Mouse (Mus musculus) kidney, postnatal 4 days (tissue): ENCODE measurements around the gene Sec24d.

Source experiments
- DNase-seq, 2 experiments: peaks; one replicate each; pipeline ENCODE4 v3.0.0; 2021; ENCODE audit warnings: mixed read lengths in 2 of 2

Sec24d gene

DNA sequence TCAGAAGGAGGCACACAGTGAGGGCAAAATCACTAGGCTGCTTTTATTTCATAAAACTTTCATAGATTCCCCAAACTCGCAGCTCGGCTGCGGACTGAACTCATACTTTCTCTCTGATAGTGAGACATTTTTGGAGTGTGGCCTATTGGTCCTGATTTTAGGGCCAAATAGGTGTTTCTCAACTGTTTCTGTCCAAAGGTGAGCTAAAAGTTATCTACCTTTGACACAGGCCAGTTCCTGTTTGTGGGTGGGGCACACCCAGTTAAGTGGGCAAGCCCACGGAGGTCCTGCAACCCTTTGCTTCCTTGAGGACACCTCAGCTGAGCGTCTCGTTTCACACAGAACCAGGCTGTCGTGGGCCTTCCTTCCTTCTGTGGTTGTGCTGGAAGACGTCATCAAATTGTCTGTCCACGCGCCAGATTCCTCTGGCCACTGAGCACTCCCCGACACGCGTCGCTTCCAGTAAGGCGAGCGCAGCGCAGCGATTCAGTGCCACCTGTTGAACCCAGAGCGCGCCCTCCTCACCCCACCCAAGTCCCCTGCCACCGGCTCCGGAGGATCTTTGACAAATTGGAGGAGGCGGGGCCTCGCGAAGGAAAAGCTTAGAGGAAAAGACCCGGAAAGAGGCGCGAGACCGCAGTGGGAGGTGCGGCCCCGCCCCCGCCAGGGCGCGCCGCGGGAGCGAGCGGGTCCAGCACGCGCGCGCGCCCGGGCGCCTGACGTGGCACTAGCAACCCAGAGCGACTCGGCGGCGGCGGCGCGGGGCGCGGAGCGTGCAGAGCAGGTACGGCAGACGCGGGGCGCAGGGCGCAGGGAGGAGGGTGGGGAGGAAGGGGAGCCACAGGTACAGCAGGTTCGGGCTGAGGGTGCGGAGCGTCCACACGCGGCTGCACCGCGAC, at the start of gene Sec24d:
Gene Sec24d, plus strand, starts transcription at position 703 of the 899 bp plus-strand sequence.
- peak; percentile 88 to 93 for DNase-seq

GRCm38 (mm10) chr3:123218646-123219045, 48.6 kb upstream of the Sec24d start:
- DNase-seq = no peak

GRCm38 (mm10) chr3:123227276-123227675, 40.0 kb upstream of the Sec24d start:
- DNase-seq = no peak

DNA sequence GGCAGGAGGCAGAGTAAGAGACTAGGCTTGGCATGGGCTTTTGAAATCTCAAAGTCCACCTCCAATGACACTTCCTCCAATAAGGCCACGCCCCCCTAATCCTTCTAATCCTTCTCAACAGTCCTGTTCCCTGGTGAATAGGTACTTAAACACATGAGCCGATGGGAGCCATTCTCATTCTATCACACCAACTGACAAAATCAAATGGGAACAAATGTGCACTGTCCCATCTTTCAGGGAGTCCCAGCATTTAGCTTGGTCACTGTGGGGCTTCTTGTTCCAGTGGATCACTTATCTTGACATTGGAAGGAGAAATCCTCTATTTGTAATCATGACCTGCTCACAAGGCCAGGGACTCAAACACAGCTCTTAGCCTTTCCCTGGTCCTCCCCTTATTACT, 35.6 kb upstream of the Sec24d start:
- no peak for DNase-seq

GRCm38 (mm10) chr3:123234191-123234836, 32.9 kb upstream of the Sec24d start:
- DNase-seq = peak; percentile 26 to 38

DNA sequence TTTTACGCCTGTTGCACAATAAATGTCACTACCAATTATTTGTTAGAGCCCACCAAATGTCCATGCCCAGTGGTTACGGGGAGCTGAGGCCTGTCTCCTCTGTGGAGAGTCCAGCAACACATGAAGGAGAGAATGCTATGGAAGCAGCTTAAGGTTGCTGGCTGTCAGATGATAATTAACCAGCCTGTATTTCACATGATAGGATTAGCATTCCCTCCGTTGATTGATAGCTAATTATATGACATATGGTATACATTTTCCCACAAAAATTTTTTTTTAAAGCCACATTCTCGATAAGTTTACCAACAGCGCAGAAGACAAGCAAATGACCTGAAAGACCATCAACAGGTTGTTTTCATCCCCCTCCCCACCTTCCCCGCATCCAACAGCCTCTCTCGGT, 31.8 kb upstream of the Sec24d start:
- no peak for DNase-seq

- DNase-seq = peak; percentile 69 to 73
Measured at GRCm38 (mm10) chr3:123235921-123236320, 31.3 kb upstream of the Sec24d start, which contains the start of gene Synpo2. Gene Synpo2 (minus strand): TSS chr3:123236149.

DNA sequence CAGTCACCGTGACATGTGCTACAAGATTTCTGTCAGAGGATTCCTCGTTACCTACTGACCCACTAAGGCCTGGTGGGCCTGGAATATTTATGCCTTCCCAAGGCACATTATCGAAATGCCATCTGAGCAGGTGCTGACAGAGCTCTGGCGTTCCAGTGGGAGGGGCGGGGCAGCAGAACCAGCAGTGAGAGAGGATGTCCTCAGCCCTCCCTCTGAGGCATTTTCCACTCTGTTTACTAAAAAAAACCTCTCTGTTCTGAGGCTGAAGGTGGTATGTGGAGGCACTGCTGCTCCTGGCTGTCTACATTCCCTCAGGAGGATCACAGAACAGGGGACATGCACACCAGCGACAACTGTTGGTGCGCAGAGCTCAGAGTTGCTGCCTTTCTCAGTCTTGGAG, 30.2 kb upstream of the Sec24d start:
- DNase-seq = peak; percentile 13 to 25

DNA sequence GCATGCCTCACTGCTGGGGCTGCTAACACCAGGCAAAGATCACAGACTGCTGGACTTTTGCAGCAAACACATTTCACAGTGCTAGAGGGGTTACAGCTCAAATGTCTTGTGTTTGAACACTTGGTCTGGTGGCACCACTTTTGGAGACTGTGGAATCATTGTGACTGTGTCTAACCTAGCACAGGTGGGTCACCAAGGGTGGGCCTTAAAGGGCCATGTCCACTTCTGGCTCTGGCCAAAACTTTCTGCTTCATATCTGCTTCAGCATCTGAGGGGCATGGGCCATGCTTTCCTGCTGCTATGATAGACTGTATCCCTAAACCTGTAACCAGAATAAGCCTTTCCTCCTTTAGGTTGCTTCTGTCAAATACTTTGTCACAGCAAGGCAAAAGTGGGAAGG, 29.8 kb upstream of the Sec24d start:
- no peak for DNase-seq

DNA sequence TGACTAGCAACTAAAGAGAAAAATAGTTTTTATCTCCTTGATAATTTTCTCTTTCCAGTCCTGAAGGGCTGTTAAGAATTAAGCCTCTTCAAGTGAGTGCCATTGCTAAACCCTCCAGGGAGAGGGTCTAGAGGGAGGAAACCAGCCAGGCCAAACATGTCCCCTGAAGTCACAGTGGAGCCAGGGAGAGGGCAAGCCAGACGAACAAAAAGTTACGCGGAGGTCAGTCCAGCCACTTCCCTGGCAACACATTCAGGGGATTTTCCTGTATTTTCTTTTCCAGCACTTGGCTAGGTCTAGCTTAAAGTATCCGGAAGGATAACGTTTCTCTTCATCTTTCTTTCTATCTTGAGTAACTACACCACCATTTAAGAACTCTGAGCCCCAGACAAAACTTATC, 22.9 kb upstream of the Sec24d start:
- DNase-seq = no peak

DNA sequence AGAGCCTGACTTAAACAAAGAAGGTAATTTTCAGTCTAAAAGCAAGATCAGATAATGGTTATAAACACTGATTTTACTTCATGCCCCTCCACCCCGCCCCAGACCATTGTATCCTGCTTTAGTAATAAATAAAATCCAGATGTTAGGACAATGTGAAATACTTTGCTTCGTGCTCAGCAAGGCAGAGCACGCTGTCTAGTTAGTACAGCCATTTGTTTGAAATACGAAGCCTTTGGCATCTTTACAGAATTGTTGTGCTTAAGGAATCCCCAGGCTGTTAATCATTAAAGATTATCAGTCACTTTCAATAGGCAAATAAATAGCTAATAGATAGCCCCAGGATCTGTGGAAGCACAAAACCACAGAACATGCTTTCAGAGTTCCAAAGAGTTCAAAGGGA, 21.6 kb upstream of the Sec24d start:
- no peak for DNase-seq

GRCm38 (mm10) chr3:123256181-123257101, 10.8 kb upstream of the Sec24d start:
- no peak for DNase-seq

GRCm38 (mm10) chr3:123258709-123259108, 8.5 kb upstream of the Sec24d start:
- no peak for DNase-seq

- DNase-seq = peak; percentile 40 to 55
Measured at GRCm38 (mm10) chr3:123264706-123265105, 2.5 kb upstream of the Sec24d start.

DNA sequence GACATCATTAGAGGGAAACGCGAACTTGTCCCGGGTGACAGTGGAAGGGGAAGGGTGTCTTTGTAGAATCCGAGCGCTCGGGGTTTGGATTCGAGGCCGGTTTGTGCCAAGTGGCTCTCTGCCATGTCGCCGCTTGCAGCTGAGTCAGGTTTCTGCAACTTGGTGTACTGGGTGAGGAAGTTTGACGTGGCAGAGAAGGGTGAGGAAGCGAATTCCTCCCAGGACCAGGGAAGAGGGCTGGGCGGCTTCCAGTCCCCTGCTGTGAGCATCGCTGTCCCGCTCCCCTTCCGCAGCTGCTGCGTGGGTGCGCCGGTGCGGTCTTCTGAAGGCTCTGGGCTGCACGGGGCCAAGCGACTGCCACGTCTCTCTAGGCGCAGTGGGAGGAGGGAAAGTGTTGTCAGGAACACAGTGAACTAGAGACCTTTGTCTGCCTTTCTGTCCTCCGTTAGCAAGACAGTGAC, 516 bp downstream of the Sec24d start:
- peak; percentile 64 to 74 for DNase-seq

DNA sequence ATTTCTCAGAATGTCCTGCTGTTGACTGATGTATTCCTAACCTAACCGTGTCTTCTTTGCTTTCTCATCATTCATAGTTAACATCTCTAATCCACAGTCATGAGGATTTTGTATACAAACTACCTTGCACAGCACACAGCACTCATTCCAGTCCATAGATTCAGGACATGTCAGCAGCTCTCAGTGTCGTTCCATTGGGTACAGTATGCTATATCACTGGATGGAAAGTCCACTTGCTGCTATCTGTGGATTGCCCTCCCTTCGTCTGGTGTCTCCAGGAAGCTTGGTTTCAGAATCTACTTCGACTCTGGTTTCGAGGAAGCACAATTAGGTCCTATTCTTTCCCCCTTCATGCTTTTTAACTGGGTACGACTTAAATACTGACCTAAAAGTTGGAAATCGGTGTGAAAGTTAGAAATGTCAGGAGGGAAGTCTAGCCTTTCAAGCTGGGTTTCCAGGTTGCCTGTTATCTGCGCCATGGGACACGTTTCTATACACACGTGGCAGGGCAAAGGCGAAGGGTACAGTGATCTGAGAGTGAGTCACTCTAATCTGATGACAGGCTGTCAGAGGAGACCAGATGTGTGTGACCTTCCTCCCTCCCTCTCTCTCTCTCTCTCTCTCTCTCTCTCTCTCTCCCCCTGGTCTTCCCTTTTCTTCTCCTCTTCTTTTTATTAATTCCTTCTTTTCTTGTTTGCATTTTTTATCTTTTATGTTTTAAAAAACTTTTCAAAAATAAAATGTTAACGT, 15.8 kb downstream of the Sec24d start:
- no peak for DNase-seq

- DNase-seq = no peak
Measured at GRCm38 (mm10) chr3:123284284-123284683, 17.0 kb downstream of the Sec24d start.

DNA sequence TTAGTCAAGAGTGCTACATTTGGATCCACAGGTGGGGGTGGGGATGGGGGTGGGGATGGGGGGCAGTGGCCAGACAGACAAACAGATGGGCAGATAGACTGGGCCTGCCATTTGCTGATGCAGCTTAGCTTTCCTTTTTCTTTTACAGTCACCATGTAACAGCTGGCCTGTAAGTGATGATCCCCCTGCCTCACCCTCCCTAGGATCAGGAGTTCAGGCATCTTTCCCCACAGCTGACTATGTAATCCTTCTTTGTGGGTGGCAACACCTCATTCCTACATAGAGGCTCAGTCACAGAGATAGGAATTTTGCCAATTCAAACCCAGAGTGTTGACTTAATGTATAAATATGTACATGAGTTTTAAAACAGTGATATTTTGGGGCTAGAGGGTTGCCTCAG, 18.4 kb downstream of the Sec24d start:
- DNase-seq = no peak

GRCm38 (mm10) chr3:123288856-123289570, 21.8 kb downstream of the Sec24d start:
- no peak for DNase-seq

DNA sequence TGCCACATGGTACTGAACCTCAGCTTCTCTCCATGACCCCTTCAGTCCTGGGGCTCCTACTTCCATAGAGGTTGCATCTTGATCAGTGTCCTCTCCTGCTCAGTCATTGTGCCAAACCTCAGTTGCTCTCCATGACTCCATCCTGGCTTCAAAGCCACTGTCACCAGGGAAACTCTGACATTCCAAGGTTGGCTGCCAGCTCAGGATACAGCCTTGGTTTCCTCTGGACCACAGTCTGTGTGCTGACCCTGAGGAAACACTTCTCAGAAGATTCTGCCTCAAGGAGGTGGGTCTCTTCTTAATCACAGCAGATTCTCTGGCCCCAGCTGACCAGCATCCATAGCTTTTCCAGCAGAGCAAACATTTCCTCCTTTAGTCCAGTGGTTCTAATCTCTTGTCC, 24.4 kb downstream of the Sec24d start:
- DNase-seq = no peak

- DNase-seq = no peak
Measured at GRCm38 (mm10) chr3:123296654-123297053, 29.4 kb downstream of the Sec24d start.
